16 mouse cellular contexts compared by ENCODE assay signal in genomic region chr16:96303356-96303755, GRCm38 (mm10).
DNase-seq lines count a peak whose midpoint lies in the region; TF ChIP-seq lines count a peak whose summit lies in the region.
"Had no signal": no experiment of that assay in that cellular context is flagged by ENCODE, and none has a peak within 500 bp of the region (broad histone marks: within the 10 kb centered on the region; RNA-seq: fewer than 3 reads in every experiment).

No protein-coding gene starts in this region.

- H3K4me3 ChIP-seq in layer of hippocampus, adult 2 months, result no peak overlapping the region
- H3K4me3 ChIP-seq: embryonic facial prominence, embryonic 10.5 days; embryonic facial prominence, embryonic 12.5 days had no signal

- DNase-seq in heart, adult 11 months, result peak; percentile 85
- no peak for DNase-seq in heart, adult 18-20 months
- DNase-seq in layer of hippocampus, adult 2 months (ENCODE audit: low spot score in 2 of 2), result no peak
- no peak for DNase-seq in layer of hippocampus, postnatal 36 days
- DNase-seq in brain, adult 2 months (ENCODE audit: low read depth, low spot score), result peak; percentile 18
- no peak for DNase-seq in ovary, postnatal 14 days (ENCODE audit: low spot score)
- DNase-seq: adrenal gland, adult 2 months; adrenal gland, postnatal 10 days; adrenal gland, postnatal 25 days; cerebellum, adult 11-12 months; cerebellum, adult 2 months; cerebellum, adult 9-10 months; cerebellum, postnatal 10 days; cerebellum, postnatal 25 days had no signal

- TF ChIP-seq CTCF in layer of hippocampus, adult 2 months (conservative IDR thresholded peaks at IDR 0.05), result no peak

- H3K27ac ChIP-seq in layer of hippocampus, adult 2 months, result peak overlapping the region; percentile 73
- H3K27ac ChIP-seq: embryonic facial prominence, embryonic 10.5 days; embryonic facial prominence, embryonic 12.5 days had no signal

Comparison
In these comparisons a context has a peak if more than half of its experiments do, and no peak if none do; other contexts are left out.
1. DNase-seq: peak in heart, adult 11 months (single experiment) and brain, adult 2 months (single experiment); none in heart, adult 18-20 months (0 of 2), layer of hippocampus, adult 2 months (0 of 2), layer of hippocampus, postnatal 36 days (0 of 2) and ovary, postnatal 14 days (single experiment).